In genomic region chrX:160179032-160179431, GRCm38 (mm10) we compare ENCODE assay signal across 18 mouse cellular contexts. TPM values are rescaled to one million over a fixed set of nuclear protein-coding genes. Genes with fewer than 3 reads are reported as not detected.
DNase-seq lines count a peak whose midpoint lies in the region; ATAC-seq and TF ChIP-seq lines count a peak whose summit lies in the region.
"Had no signal": no experiment of that assay in that cellular context is flagged by ENCODE, and none has a peak within 500 bp of the region (broad histone marks: within the 10 kb centered on the region; RNA-seq: fewer than 3 reads in every experiment).

No protein-coding gene starts in this region.

- no peak overlapping the region for H3K4me3 ChIP-seq in intestine, postnatal 0 days (ENCODE audit: low read depth, low read length)
- no peak overlapping the region for H3K4me3 ChIP-seq in intestine, embryonic 15.5 days (replicated peaks)
- no peak overlapping the region for H3K4me3 ChIP-seq in lung, adult 2 months (replicated peaks; ENCODE audit: extremely low read depth, low read depth, low read length)
- no peak overlapping the region for H3K4me3 ChIP-seq in heart, embryonic 10.5 days
- H3K4me3 ChIP-seq: embryonic facial prominence, embryonic 12.5 days; hindbrain, embryonic 15.5 days; midbrain, embryonic 13.5 days had no signal

- TF ChIP-seq POLR2A in lung, adult 2 months (IDR thresholded peaks at IDR 0.05; ENCODE audit: borderline replicate concordance, extremely low read depth, low read depth, low read length): no peak

- no peak overlapping the region for H3K27ac ChIP-seq in intestine, postnatal 0 days (ENCODE audit: low read depth, low read length)
- H3K27ac ChIP-seq in intestine, embryonic 15.5 days: no peak overlapping the region
- no peak overlapping the region for H3K27ac ChIP-seq in heart, embryonic 10.5 days
- H3K27ac ChIP-seq: embryonic facial prominence, embryonic 12.5 days; hindbrain, embryonic 15.5 days; liver, embryonic 14.5 days; midbrain, embryonic 13.5 days had no signal

- H3K27me3 ChIP-seq in intestine, postnatal 0 days (replicated peaks; ENCODE audit: control insufficient read depth, insufficient read depth, low read length): no peaks in the 10 kb centered on the region
- H3K27me3 ChIP-seq in intestine, embryonic 15.5 days (replicated peaks): no peaks in the 10 kb centered on the region
- H3K27me3 ChIP-seq in heart, embryonic 10.5 days (ENCODE audit: insufficient read depth, poor library complexity, severe bottlenecking): no peaks in the 10 kb centered on the region
- H3K27me3 ChIP-seq: hindbrain, embryonic 15.5 days had no signal

- no peaks in the 10 kb centered on the region for H3K36me3 ChIP-seq in intestine, postnatal 0 days (ENCODE audit: control insufficient read depth, insufficient read depth)
- H3K36me3 ChIP-seq in intestine, embryonic 15.5 days: no peaks in the 10 kb centered on the region
- no peaks in the 10 kb centered on the region for H3K36me3 ChIP-seq in heart, embryonic 10.5 days
- H3K36me3 ChIP-seq: embryonic facial prominence, embryonic 12.5 days; hindbrain, embryonic 15.5 days; midbrain, embryonic 13.5 days had no signal

- peak; percentile 2 for DNase-seq in adrenal gland, postnatal 10 days
- no peak for DNase-seq in adrenal gland, postnatal 4 days (ENCODE audit: low spot score in 2 of 2)
- DNase-seq in lung, adult 2 months: no peak
- DNase-seq in lung, postnatal 36 days: no peak
- DNase-seq in adipocyte (ENCODE audit: low spot score): peak; percentile 19
- DNase-seq in heart, embryonic 10.5 days (ENCODE audit: low spot score): no peak
- DNase-seq: adrenal gland, adult 8-10 months; cerebellum, adult 9-10 months; heart, postnatal 10 days; kidney, postnatal 10 days; layer of hippocampus, adult 9-11 months; left cerebral cortex, postnatal 4 days had no signal

- H3K9ac ChIP-seq in intestine, postnatal 0 days (ENCODE audit: low read depth, low read length): no peak overlapping the region
- H3K9ac ChIP-seq in intestine, embryonic 15.5 days: no peak overlapping the region
- H3K9ac ChIP-seq: embryonic facial prominence, embryonic 12.5 days; hindbrain, embryonic 15.5 days; liver, embryonic 14.5 days; midbrain, embryonic 13.5 days had no signal

- ATAC-seq in intestine, postnatal 0 days: no peak
- no peak for ATAC-seq in intestine, embryonic 15.5 days
- ATAC-seq: midbrain, embryonic 13.5 days had no signal

- no peaks in the 10 kb centered on the region for H3K9me3 ChIP-seq in intestine, postnatal 0 days (ENCODE audit: control insufficient read depth)
- no peaks in the 10 kb centered on the region for H3K9me3 ChIP-seq in intestine, embryonic 15.5 days
- no peaks in the 10 kb centered on the region for H3K9me3 ChIP-seq in heart, embryonic 10.5 days
- H3K9me3 ChIP-seq: embryonic facial prominence, embryonic 12.5 days; hindbrain, embryonic 15.5 days; midbrain, embryonic 13.5 days had no signal

- H3K4me1 ChIP-seq in intestine, postnatal 0 days (replicated peaks; ENCODE audit: control insufficient read depth, insufficient read depth, low read length): no peaks in the 10 kb centered on the region
- no peaks in the 10 kb centered on the region for H3K4me1 ChIP-seq in intestine, embryonic 15.5 days (replicated peaks)
- no peaks in the 10 kb centered on the region for H3K4me1 ChIP-seq in lung, adult 2 months (ENCODE audit: control insufficient read depth, insufficient read depth, low read length)
- H3K4me1 ChIP-seq in heart, embryonic 10.5 days: no peaks in the 10 kb centered on the region
- H3K4me1 ChIP-seq: embryonic facial prominence, embryonic 12.5 days; hindbrain, embryonic 15.5 days; midbrain, embryonic 13.5 days had no signal

- TF ChIP-seq CTCF in intestine, postnatal 0 days (IDR thresholded peaks at IDR 0.05; ENCODE audit: low read depth): peak; percentile 50
- 0 out of 2 replicates have a peak, but pooled peaks have one; percentile 4 for TF ChIP-seq CTCF in lung, adult 2 months (IDR thresholded peaks at IDR 0.05; ENCODE audit: insufficient read depth, low read length)

- no peak overlapping the region for H3K4me2 ChIP-seq in intestine, postnatal 0 days (replicated peaks; ENCODE audit: low read depth)
- H3K4me2 ChIP-seq in intestine, embryonic 15.5 days (replicated peaks): no peak overlapping the region
- H3K4me2 ChIP-seq: embryonic facial prominence, embryonic 12.5 days; hindbrain, embryonic 15.5 days; midbrain, embryonic 13.5 days had no signal

- 72% methylated on average over 3 of the region's 3 CpGs for WGBS in intestine, postnatal 0 days
- WGBS in intestine, embryonic 15.5 days: 69% methylated on average over 3 of the region's 3 CpGs
- WGBS in lung, adult 2 months: 64% methylated on average over 3 of the region's 3 CpGs
- 59% methylated on average over 3 of the region's 3 CpGs for WGBS in heart, embryonic 10.5 days

RNA-seq across cellular contexts. Expression of gene Pdha1, which starts 40.8 kb away (rescaled TPM):
- 100 to 1,000 TPM; 522 to 573 TPM for total RNA-seq in adrenal gland, postnatal 10 days (2021)
- total RNA-seq in adrenal gland, postnatal 4 days (2021): 100 to 1,000 TPM; 162 to 198 TPM
- polyA plus RNA-seq in intestine, postnatal 0 days (2015; fragmentation: Nextera tagmentation; extraction: Ambion mirVana): 104 and 107 TPM in 2 replicates
- 141 and 145 TPM in 2 replicates for polyA plus RNA-seq in intestine, embryonic 15.5 days (2015; fragmentation: Nextera tagmentation; extraction: Ambion mirVana)
- polyA plus RNA-seq in lung, adult 2 months (2012; rRNA removed): 37.2 and 62.8 TPM in 2 replicates
- polyA plus RNA-seq in heart, embryonic 10.5 days (2016; fragmentation: Nextera tagmentation; extraction: Ambion mirVana): 147 and 220 TPM in 2 replicates

Comparison
In these comparisons a context has a peak if more than half of its experiments do, and no peak if none do; other contexts are left out.
1. DNase-seq: peak in adrenal gland, postnatal 10 days (single experiment) and adipocyte (single experiment); none in adrenal gland, postnatal 4 days (0 of 2), lung, adult 2 months (single experiment), lung, postnatal 36 days (single experiment) and heart, embryonic 10.5 days (single experiment).